ENCODE assay signal across 9 mouse cellular contexts in genomic region chr5:8057018-8057323, GRCm38 (mm10). TPM values are rescaled to one million over a fixed set of nuclear protein-coding genes. Genes with fewer than 3 reads are reported as not detected.
A peak's percentile ranks its signal among the peaks of the same experiment; 100 is the strongest.
DNase-seq lines count a peak whose midpoint lies in the region; ATAC-seq and TF ChIP-seq lines count a peak whose summit lies in the region.
"Had no signal": no experiment of that assay in that cellular context is flagged by ENCODE, and none has a peak within 500 bp of the region (broad histone marks: within the 10 kb centered on the region; RNA-seq: fewer than 3 reads in every experiment).

No protein-coding gene starts in this region.

- TF ChIP-seq EP300 in liver, embryonic 14.5 days (IDR thresholded peaks at IDR 0.05; ENCODE audit: low read depth): no peak

- peak; percentile 39; the same call in 1 of the 2 replicates for ATAC-seq in heart, embryonic 11.5 days (replicated peaks; ENCODE audit: insufficient number of reproducible peaks, low FRiP score, low TSS enrichment)
- 0 out of 2 replicates have a peak, but pooled peaks have one; percentile 1 for ATAC-seq in G1E (ENCODE audit: extremely low read depth, insufficient number of reproducible peaks, low FRiP score, poor library complexity, severe bottlenecking)
- peak; percentile 14 for ATAC-seq in forebrain, embryonic 15.5 days (replicated peaks)
- peak; percentile 40 for ATAC-seq in liver, embryonic 14.5 days (ENCODE audit: insufficient read depth)

- no peak for TF ChIP-seq CTCF in G1E (IDR thresholded peaks at IDR 0.05; ENCODE audit: low read depth, low read length)
- no peak for TF ChIP-seq CTCF in liver, embryonic 14.5 days (IDR thresholded peaks at IDR 0.05; ENCODE audit: low read depth)

- WGBS in heart, embryonic 11.5 days (ENCODE audit: insufficient replicate concordance): 48% methylated on average over 5 of the region's 5 CpGs
- 58% methylated on average over 5 of the region's 5 CpGs for WGBS in forebrain, embryonic 15.5 days
- 36% methylated on average over 5 of the region's 5 CpGs for WGBS in liver, embryonic 14.5 days (ENCODE audit: insufficient replicate concordance)

- no peak for DNase-seq in heart, adult 9 months (ENCODE audit: low spot score in 2 of 2)
- DNase-seq in G1E (ENCODE audit: low spot score): peak; percentile 2
- DNase-seq in liver, embryonic 14.5 days (ENCODE audit: low read depth in 3 of 3, low spot score in 3 of 3): peak in 1 of 3 experiments; percentile 1
- no peak for DNase-seq in retina, postnatal 1 day
- DNase-seq in layer of hippocampus, adult 8-10 months (ENCODE audit: low spot score in 2 of 2): no peak
- DNase-seq in gastrocnemius, postnatal 36 days: no peak

- H3K9me3 ChIP-seq in heart, embryonic 11.5 days (replicated peaks; ENCODE audit: control insufficient read depth, low read length): no peaks in the 10 kb centered on the region
- H3K9me3 ChIP-seq in G1E (replicated peaks): no peaks in the 10 kb centered on the region
- no peaks in the 10 kb centered on the region for H3K9me3 ChIP-seq in forebrain, embryonic 15.5 days
- H3K9me3 ChIP-seq in liver, embryonic 14.5 days (ENCODE audit: control insufficient read depth, low read length): no peaks in the 10 kb centered on the region

- H3K4me1 ChIP-seq in heart, embryonic 11.5 days (ENCODE audit: control insufficient read depth, insufficient read depth, low read length): peaks cover 13% of the 10 kb centered on the region; the same call in 1 of the 2 replicates
- peaks cover 18% of the 10 kb centered on the region for H3K4me1 ChIP-seq in G1E (ENCODE audit: insufficient read depth, low read depth, low read length)
- H3K4me1 ChIP-seq in forebrain, embryonic 15.5 days: peaks cover 18% of the 10 kb centered on the region
- peaks cover 8 to 16% of the 10 kb centered on the region in 2 experiments for H3K4me1 ChIP-seq in liver, embryonic 14.5 days (replicated peaks; ENCODE audit: control insufficient read depth in 2 of 2, insufficient read depth in 2 of 2, low read length in 1 of 2)

- intact Hi-C loops in gastrocnemius, postnatal 36 days (cut with DNase I): no loop called here

- H3K27me3 ChIP-seq in heart, embryonic 11.5 days (ENCODE audit: control insufficient read depth, insufficient read depth, low read length): no peaks in the 10 kb centered on the region
- H3K27me3 ChIP-seq in G1E (ENCODE audit: insufficient read depth, low read length): peaks cover 2% of the 10 kb centered on the region; the same call in 1 of the 2 replicates
- H3K27me3 ChIP-seq in forebrain, embryonic 15.5 days: no peaks in the 10 kb centered on the region
- H3K27me3 ChIP-seq in liver, embryonic 14.5 days (ENCODE audit: control insufficient read depth, insufficient read depth, low read length): no peaks in the 10 kb centered on the region
- H3K27me3 ChIP-seq: Patski had no signal

- H3K36me3 ChIP-seq in heart, embryonic 11.5 days (ENCODE audit: control insufficient read depth, insufficient read depth, low read length): peaks cover 12% of the 10 kb centered on the region
- H3K36me3 ChIP-seq in G1E (replicated peaks): peaks cover 37% of the 10 kb centered on the region
- H3K36me3 ChIP-seq in forebrain, embryonic 15.5 days: peaks cover 7% of the 10 kb centered on the region; the same call in 1 of the 2 replicates
- H3K36me3 ChIP-seq in liver, embryonic 14.5 days (replicated peaks; ENCODE audit: control insufficient read depth, insufficient read depth, low read depth): peaks cover 14% of the 10 kb centered on the region

- H3K4me3 ChIP-seq in heart, embryonic 11.5 days (ENCODE audit: low read depth, low read length): peak overlapping the region; percentile 79
- H3K4me3 ChIP-seq in G1E (ENCODE audit: low read depth, low read length): peak overlapping the region; percentile 96
- peak overlapping the region; percentile 84 for H3K4me3 ChIP-seq in forebrain, embryonic 15.5 days
- peak overlapping the region; percentile 77 to 96 for H3K4me3 ChIP-seq in liver, embryonic 14.5 days (ENCODE audit: insufficient read depth in 1 of 2, low read depth in 2 of 2, low read length in 2 of 2)

- H3K9ac ChIP-seq in heart, embryonic 11.5 days (ENCODE audit: low read depth, low read length): peak overlapping the region; percentile 91
- H3K9ac ChIP-seq in forebrain, embryonic 15.5 days (replicated peaks): peak overlapping the region; percentile 82
- H3K9ac ChIP-seq in liver, embryonic 14.5 days (replicated peaks): peak overlapping the region; percentile 99

- peak overlapping the region; percentile 86 for H3K4me2 ChIP-seq in heart, embryonic 11.5 days
- peak overlapping the region; percentile 59 for H3K4me2 ChIP-seq in forebrain, embryonic 15.5 days (replicated peaks)
- H3K4me2 ChIP-seq in liver, embryonic 14.5 days (ENCODE audit: low read depth): peak overlapping the region; percentile 86

- peak overlapping the region; percentile 86 for H3K27ac ChIP-seq in heart, embryonic 11.5 days (ENCODE audit: low read depth, low read length)
- H3K27ac ChIP-seq in forebrain, embryonic 15.5 days (replicated peaks): no peak overlapping the region
- peak overlapping the region; percentile 80 for H3K27ac ChIP-seq in liver, embryonic 14.5 days

RNA-seq across cellular contexts. Expression of gene Sri, which starts 11.1 kb away (rescaled TPM):
- polyA plus RNA-seq in heart, embryonic 11.5 days (2014; fragmentation: Nextera tagmentation; extraction: Ambion mirVana): 263 and 279 TPM in 2 replicates
- total RNA-seq in G1E (2014; fragmentation: Nextera tagmentation) (247 and 248 TPM in 2 replicates), G1E (2017) (152 and 157 TPM in 2 replicates)
- polyA plus RNA-seq in G1E (2012): 264 and 318 TPM in 2 replicates
- 138 and 140 TPM in 2 replicates for polyA plus RNA-seq in forebrain, embryonic 15.5 days (2015; fragmentation: Nextera tagmentation; extraction: Ambion mirVana)
- 94.4 and 103 TPM in 2 replicates for polyA plus RNA-seq in liver, embryonic 14.5 days (2012; rRNA removed)
- 222 and 228 TPM in 2 replicates for polyA plus RNA-seq in liver, embryonic 14.5 days (2014; fragmentation: Nextera tagmentation; extraction: Ambion mirVana)
- 100 to 1,000 TPM; 101 to 111 (median 107) TPM for total RNA-seq in layer of hippocampus, adult 8-10 months (2022)
- total RNA-seq in gastrocnemius, postnatal 36 days (2021): 10 to 100 TPM; 16.8 to 19.0 TPM
